Mouse (Mus musculus): ENCODE results near the gene Hist1h4i.

- TF ChIP-seq CTCF (IDR thresholded peaks at IDR 0.05; ENCODE audit: borderline replicate concordance, extremely low read depth, insufficient read depth, insufficient read length), result no peak
- no peak for TF ChIP-seq POLR2A (IDR thresholded peaks at IDR 0.05; ENCODE audit: borderline replicate concordance, extremely low read depth, insufficient read depth, insufficient read length, poor library complexity, severe bottlenecking)
Observed at GRCm38 (mm10) chr13:22001346-22001745, 39.8 kb downstream of the Hist1h4i start.

Measured in brain, embryonic 14.5 days (tissue).